Mouse (Mus musculus) heart, adult 2 months (tissue): ENCODE measurements around the gene Alyref.

Source experiments
- CTCF ChIP-seq: fragments of 200-600 bp; IDR thresholded peaks from 2 replicates; pipeline ENCODE4 v1.8.1; 2022; ENCODE audit warnings: antibody characterized with exemption, mild to moderate bottlenecking, moderate library complexity
- EP300 ChIP-seq: fragments of 200-500 bp; IDR thresholded peaks from 2 replicates; pipeline ENCODE4 v1.6.1; 2011; ENCODE audit warnings: low read depth, low read length, control low read depth; ENCODE audit not compliant: insufficient read depth

GRCm38 (mm10) chr11:120576365-120576981, 21.7 kb downstream of the Alyref start:
- TF ChIP-seq EP300 (0 out of 2 replicates have a peak, but pooled peaks have one; percentile 8), CTCF (no peak)
